Mouse (Mus musculus) heart, postnatal 25 days (tissue): ENCODE results near the gene Eid1. TPM values are rescaled to one million over a fixed set of nuclear protein-coding genes. Genes with fewer than 3 reads are reported as not detected.

Experiments used
- DNase-seq: peaks from one replicate; pipeline ENCODE4 v3.0.0; 2022; ENCODE audit warnings: low spot score
- intact Hi-C: fragments of 180-260 bp; cut with DNase I; formaldehyde crosslinking; loops from one replicate; pipeline ENCODE4 v1.15.1; 2025
- total RNA-seq, 2 experiments: library from RNA; stranded (reverse); gene quantifications; 2 replicates each; pipeline ENCODE4 v1.2.3; 2021

Gene Eid1
- total RNA-seq, result 10 to 100 TPM; 51.3 to 55.2 TPM

- intact Hi-C loops, result no loop called here
- peak; percentile 52 for DNase-seq
Measured at GRCm38 (mm10) chr2:125672957-125673631, at the start of gene Eid1. Eid1 (plus strand) TSS chr2:125673095.

GRCm38 (mm10) chr2:125623211-125623610, 49.7 kb upstream of the Eid1 start:
- intact Hi-C loops, result no loop called here
- no peak for DNase-seq

GRCm38 (mm10) chr2:125624127-125624685, 48.7 kb upstream of the Eid1 start:
- intact Hi-C loops, result no loop called here
- no peak for DNase-seq

- intact Hi-C loops, result no loop called here
- peak; percentile 96 for DNase-seq
Measured at GRCm38 (mm10) chr2:125624837-125625351, 48.0 kb upstream of the Eid1 start, which contains the start of gene Cep152. Cep152 (minus strand) TSS chr2:125625113.

GRCm38 (mm10) chr2:125626536-125626935, 46.4 kb upstream of the Eid1 start:
- intact Hi-C loops, result no loop called here
- no peak for DNase-seq

- intact Hi-C loops, result no loop called here
- DNase-seq, result no peak
Measured at GRCm38 (mm10) chr2:125628487-125628886, 44.4 kb upstream of the Eid1 start.

GRCm38 (mm10) chr2:125630010-125630409, 42.9 kb upstream of the Eid1 start:
- DNase-seq, result no peak
- intact Hi-C loops, result no loop called here

- no peak for DNase-seq
- intact Hi-C loops, result no loop called here
Measured at GRCm38 (mm10) chr2:125637331-125637730, 35.6 kb upstream of the Eid1 start.

GRCm38 (mm10) chr2:125644912-125645311, 28.0 kb upstream of the Eid1 start:
- DNase-seq, result no peak
- intact Hi-C loops, result no loop called here

- intact Hi-C loops, result no loop called here
- DNase-seq, result no peak
Measured at GRCm38 (mm10) chr2:125650038-125650437, 22.9 kb upstream of the Eid1 start.

- intact Hi-C loops, result no loop called here
- no peak for DNase-seq
Measured at GRCm38 (mm10) chr2:125650742-125651352, 22.0 kb upstream of the Eid1 start.

GRCm38 (mm10) chr2:125651563-125651962, 21.3 kb upstream of the Eid1 start:
- DNase-seq, result no peak
- intact Hi-C loops, result no loop called here

GRCm38 (mm10) chr2:125653286-125653685, 19.6 kb upstream of the Eid1 start:
- intact Hi-C loops, result no loop called here
- DNase-seq, result no peak

GRCm38 (mm10) chr2:125655391-125655790, 17.5 kb upstream of the Eid1 start:
- no peak for DNase-seq
- intact Hi-C loops, result no loop called here

GRCm38 (mm10) chr2:125659823-125660536, 12.9 kb upstream of the Eid1 start:
- intact Hi-C loops, result loop anchor here (5.0 to 10.0 kb wide), 2 partner anchors 195 to 862 kb away; partner anchors contain the start of genes Cops2 and Galk2
- no peak for DNase-seq

- DNase-seq, result no peak
- intact Hi-C loops, result loop anchor here (1.0 to 10.0 kb wide), 3 partner anchors 70 to 862 kb away; partner anchors contain the start of genes Cops2 and Galk2
Measured at GRCm38 (mm10) chr2:125660537-125661130, 12.3 kb upstream of the Eid1 start.

- DNase-seq, result no peak
- intact Hi-C loops, result loop anchor here (1.0 to 10.0 kb wide), 3 partner anchors 69 to 861 kb away; partner anchors contain the start of genes Cops2 and Galk2
Measured at GRCm38 (mm10) chr2:125661156-125661555, 11.7 kb upstream of the Eid1 start.

GRCm38 (mm10) chr2:125662517-125662916, 10.4 kb upstream of the Eid1 start:
- intact Hi-C loops, result loop anchor here (5.0 to 10.0 kb wide), 2 partner anchors 192 to 860 kb away; partner anchors contain the start of genes Cops2 and Galk2

GRCm38 (mm10) chr2:125665213-125665612, 7.7 kb upstream of the Eid1 start:
- no peak for DNase-seq
- intact Hi-C loops, result loop anchor here (10.0 kb wide), 1 partner anchor 190 kb away; the partner anchor contains the start of genes Cops2 and Galk2

More at GRCm38 (mm10) chr2:125662517-125662916, 10.4 kb upstream of the Eid1 start:
- DNase-seq, result no peak
